8 mouse cellular contexts compared by ENCODE assay signal in genomic region chr10:22658534-22659385, GRCm38 (mm10). TPM values are rescaled to one million over a fixed set of nuclear protein-coding genes. Genes with fewer than 3 reads are reported as not detected.
DNase-seq lines count a peak whose midpoint lies in the region; ATAC-seq and TF ChIP-seq lines count a peak whose summit lies in the region.

No protein-coding gene starts in this region.

- DNase-seq in embryo, embryonic 11 days: peak; percentile 80
- peak; percentile 62 for DNase-seq in forebrain, embryonic 10.5 days (ENCODE audit: extremely low spot score, low spot score)
- DNase-seq in hindbrain, embryonic 10.5 days (ENCODE audit: low spot score): peak; percentile 53
- no peak for DNase-seq in thymus, adult 2 months
- DNase-seq in layer of hippocampus, postnatal 10 days (ENCODE audit: low spot score in 2 of 2): no peak
- DNase-seq in spleen, postnatal 4 days (ENCODE audit: low spot score in 2 of 2): no peak

- peak overlapping the region; percentile 36 for H3K4me2 ChIP-seq in limb, embryonic 12.5 days
- peak overlapping the region; percentile 37 for H3K4me2 ChIP-seq in stomach, embryonic 15.5 days

- no peak overlapping the region for H3K9ac ChIP-seq in limb, embryonic 12.5 days (replicated peaks)
- H3K9ac ChIP-seq in stomach, embryonic 15.5 days: no peak overlapping the region

- peaks cover 26% of the 10 kb centered on the region for H3K4me1 ChIP-seq in forebrain, embryonic 10.5 days
- H3K4me1 ChIP-seq in hindbrain, embryonic 10.5 days (replicated peaks): peaks cover 14% of the 10 kb centered on the region
- H3K4me1 ChIP-seq in limb, embryonic 12.5 days (replicated peaks): peaks cover 18% of the 10 kb centered on the region
- H3K4me1 ChIP-seq in stomach, embryonic 15.5 days: peaks cover 9% of the 10 kb centered on the region
- no peaks in the 10 kb centered on the region for H3K4me1 ChIP-seq in thymus, adult 2 months (replicated peaks; ENCODE audit: control insufficient read depth, insufficient read depth, low read length)

- no peaks in the 10 kb centered on the region for H3K9me3 ChIP-seq in forebrain, embryonic 10.5 days
- no peaks in the 10 kb centered on the region for H3K9me3 ChIP-seq in hindbrain, embryonic 10.5 days
- no peaks in the 10 kb centered on the region for H3K9me3 ChIP-seq in limb, embryonic 12.5 days
- no peaks in the 10 kb centered on the region for H3K9me3 ChIP-seq in stomach, embryonic 15.5 days

- H3K27me3 ChIP-seq in forebrain, embryonic 10.5 days (ENCODE audit: poor library complexity, severe bottlenecking): no peaks in the 10 kb centered on the region
- no peaks in the 10 kb centered on the region for H3K27me3 ChIP-seq in hindbrain, embryonic 10.5 days (ENCODE audit: insufficient read depth, poor library complexity, severe bottlenecking)
- H3K27me3 ChIP-seq in limb, embryonic 12.5 days: no peaks in the 10 kb centered on the region
- no peaks in the 10 kb centered on the region for H3K27me3 ChIP-seq in stomach, embryonic 15.5 days (replicated peaks)
- H3K27me3 ChIP-seq in thymus, adult 2 months (ENCODE audit: control insufficient read depth, insufficient read depth, low read length): no peaks in the 10 kb centered on the region

- TF ChIP-seq CTCF in thymus, adult 2 months (IDR thresholded peaks at IDR 0.05; ENCODE audit: borderline replicate concordance, control insufficient read depth, extremely low read depth, insufficient read depth, low read length, poor library complexity): no peak

- peak overlapping the region; percentile 26; the same call in 1 of the 2 replicates for H3K4me3 ChIP-seq in forebrain, embryonic 10.5 days
- peak overlapping the region; percentile 28; the same call in 1 of the 2 replicates for H3K4me3 ChIP-seq in hindbrain, embryonic 10.5 days
- H3K4me3 ChIP-seq in limb, embryonic 12.5 days (replicated peaks): no peak overlapping the region
- no peak overlapping the region for H3K4me3 ChIP-seq in stomach, embryonic 15.5 days (replicated peaks)
- no peak overlapping the region for H3K4me3 ChIP-seq in thymus, adult 2 months (ENCODE audit: control insufficient read depth, insufficient read depth, low read length)

- TF ChIP-seq POLR2A in thymus, adult 2 months (IDR thresholded peaks at IDR 0.05; ENCODE audit: control insufficient read depth, extremely low read depth, insufficient read depth, low read length, poor library complexity): no peak

- no peaks in the 10 kb centered on the region for H3K36me3 ChIP-seq in forebrain, embryonic 10.5 days (replicated peaks)
- H3K36me3 ChIP-seq in hindbrain, embryonic 10.5 days: no peaks in the 10 kb centered on the region
- no peaks in the 10 kb centered on the region for H3K36me3 ChIP-seq in limb, embryonic 12.5 days
- H3K36me3 ChIP-seq in stomach, embryonic 15.5 days: no peaks in the 10 kb centered on the region
- H3K36me3 ChIP-seq in thymus, adult 2 months (ENCODE audit: control insufficient read depth, insufficient read depth, low read length): no peaks in the 10 kb centered on the region

- 39% methylated on average over 23 of the region's 23 CpGs for WGBS in forebrain, embryonic 10.5 days
- WGBS in hindbrain, embryonic 10.5 days: 35% methylated on average over 23 of the region's 23 CpGs
- WGBS in limb, embryonic 12.5 days: 38% methylated on average over 23 of the region's 23 CpGs
- WGBS in stomach, embryonic 15.5 days: 40% methylated on average over 23 of the region's 23 CpGs
- 81% methylated on average over 23 of the region's 23 CpGs for WGBS in thymus, adult 2 months

- ATAC-seq in limb, embryonic 12.5 days (ENCODE audit: insufficient number of reproducible peaks, insufficient read depth, low FRiP score, low TSS enrichment, low read depth): peak; percentile 83
- ATAC-seq in stomach, embryonic 15.5 days (ENCODE audit: insufficient read depth, low FRiP score, low read depth): peak; percentile 56

- peak overlapping the region; percentile 77 for H3K27ac ChIP-seq in forebrain, embryonic 10.5 days
- peak overlapping the region; percentile 68 for H3K27ac ChIP-seq in hindbrain, embryonic 10.5 days
- H3K27ac ChIP-seq in limb, embryonic 12.5 days: peak overlapping the region; percentile 67; the same call in 1 of the 2 replicates
- H3K27ac ChIP-seq in stomach, embryonic 15.5 days: peak overlapping the region; percentile 72
- H3K27ac ChIP-seq in thymus, adult 2 months (ENCODE audit: control insufficient read depth, insufficient read depth, low read length): no peak overlapping the region

RNA-seq across cellular contexts. Expression of gene Slc2a12, which starts 13.9 kb away (rescaled TPM):
- polyA plus RNA-seq in forebrain, embryonic 10.5 days (2016; fragmentation: Nextera tagmentation; extraction: Ambion mirVana): 1.4 and 1.5 TPM in 2 replicates
- 1.9 and 2.0 TPM in 2 replicates for polyA plus RNA-seq in hindbrain, embryonic 10.5 days (2016; fragmentation: Nextera tagmentation; extraction: Ambion mirVana)
- polyA plus RNA-seq in limb, embryonic 12.5 days (2016; fragmentation: Nextera tagmentation; extraction: Ambion mirVana): 1.4 and 1.5 TPM in 2 replicates
- polyA plus RNA-seq in stomach, embryonic 15.5 days (2015; fragmentation: Nextera tagmentation; extraction: Ambion mirVana): 1.2 TPM in 2 replicates
- polyA plus RNA-seq in thymus, adult 2 months (2012; rRNA removed): 0.60 and 0.88 TPM in 2 replicates
- 1 to 10 TPM; 3.5 to 4.7 TPM for total RNA-seq in layer of hippocampus, postnatal 10 days (2021)

Comparison
In these comparisons a context has a peak if more than half of its experiments do, and no peak if none do; other contexts are left out.
1. DNase-seq: peak in embryo, embryonic 11 days (single experiment), forebrain, embryonic 10.5 days (single experiment) and hindbrain, embryonic 10.5 days (single experiment); none in thymus, adult 2 months (single experiment), layer of hippocampus, postnatal 10 days (0 of 2) and spleen, postnatal 4 days (0 of 2).
2. H3K4me3 ChIP-seq: peak in forebrain, embryonic 10.5 days (single experiment) and hindbrain, embryonic 10.5 days (single experiment); none in limb, embryonic 12.5 days (single experiment), stomach, embryonic 15.5 days (single experiment) and thymus, adult 2 months (single experiment).